Mouse (Mus musculus): ENCODE measurements at regions not wholly inside any gene's neighbourhood (a gene's known extent, or its start where the extent isn't known, plus 50 kb on each side); places are given as distances from the start of the nearest gene placed in this dataset.

GRCm38 (mm10) chr13:53919851-53920381, 135.6 kb downstream of the Drd1 start:
- no peaks in the 10 kb centered on the region for H3K36me3 ChIP-seq (ENCODE audit: control insufficient read depth, insufficient read depth)
- TF ChIP-seq POLR2AphosphoS2 (IDR thresholded peaks at IDR 0.05; ENCODE audit: insufficient read length, low read depth) (no peak), REST (IDR thresholded peaks at IDR 0.05; ENCODE audit: insufficient read depth, insufficient read length) (no peak), MAX (IDR thresholded peaks at IDR 0.05; ENCODE audit: low read depth) (no peak), SRF (IDR thresholded peaks at IDR 0.05; ENCODE audit: control insufficient read depth, insufficient read length, low read depth) (no peak), E2F4 (IDR thresholded peaks at IDR 0.05; ENCODE audit: insufficient read depth) (no peak), TCF12 (IDR thresholded peaks at IDR 0.05; ENCODE audit: insufficient read depth, poor library complexity, severe bottlenecking) (no peak)
- no peak overlapping the region for H3K4me2 ChIP-seq (ENCODE audit: low read depth)
- no peaks in the 10 kb centered on the region for H3K79me2 ChIP-seq (ENCODE audit: control insufficient read depth, insufficient read depth)
- no peaks in the 10 kb centered on the region for H3K27me3 ChIP-seq (ENCODE audit: control insufficient read depth, insufficient read depth, insufficient read length)
- H3K4me3 ChIP-seq, result no peak overlapping the region
- H3ac ChIP-seq (ENCODE audit: control insufficient read depth, insufficient read length), result no peak overlapping the region

DNA sequence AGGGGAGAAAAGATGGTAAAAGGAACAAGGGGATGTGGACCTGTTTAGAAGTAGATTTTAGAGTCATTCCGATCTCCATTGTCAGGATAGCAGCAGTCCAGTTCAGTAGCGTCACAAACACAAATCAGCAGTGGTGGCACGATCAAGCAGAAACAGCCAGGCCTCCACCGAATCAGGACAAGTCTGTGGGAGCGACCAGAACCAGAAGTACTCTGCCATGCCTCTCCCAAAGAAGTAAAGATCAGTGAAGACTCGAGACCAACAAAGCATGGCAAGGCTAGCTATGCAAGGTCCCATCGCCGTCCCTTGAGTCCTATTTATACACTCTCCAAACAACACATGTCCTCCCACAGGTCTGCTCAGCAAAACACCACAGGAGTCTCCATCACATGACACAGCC, 140.0 kb downstream of the Drd1 start:
- Histone ChIP-seq H3K27me3 (ENCODE audit: control insufficient read depth, insufficient read depth, insufficient read length) (no peaks in the 10 kb centered on the region), H3K36me3 (ENCODE audit: control insufficient read depth, insufficient read depth) (no peaks in the 10 kb centered on the region), H3K4me3 (no peak overlapping the region), H3K79me2 (ENCODE audit: control insufficient read depth, insufficient read depth) (no peaks in the 10 kb centered on the region), H3ac (ENCODE audit: control insufficient read depth, insufficient read length) (no peak overlapping the region), H3K4me2 (ENCODE audit: low read depth) (no peak overlapping the region)
- no peak for TF ChIP-seq CEBPB (IDR thresholded peaks at IDR 0.05; ENCODE audit: insufficient read depth, poor library complexity, severe bottlenecking)
- TF ChIP-seq SRF (IDR thresholded peaks at IDR 0.05; ENCODE audit: control insufficient read depth, insufficient read length, low read depth), result no peak

GRCm38 (mm10) chr13:53914434-53914833, 141.1 kb downstream of the Drd1 start:
- no peak overlapping the region for H3K4me2 ChIP-seq (ENCODE audit: low read depth)
- H3K4me3 ChIP-seq, result no peak overlapping the region
- no peaks in the 10 kb centered on the region for H3K79me2 ChIP-seq (ENCODE audit: control insufficient read depth, insufficient read depth)

GRCm38 (mm10) chr13:53913501-53913900, 142.0 kb downstream of the Drd1 start:
- H3K36me3 ChIP-seq (ENCODE audit: control insufficient read depth, insufficient read depth), result no peaks in the 10 kb centered on the region
- TF ChIP-seq POLR2A (IDR thresholded peaks at IDR 0.05; ENCODE audit: insufficient read length, low read depth) (no peak), MAX (IDR thresholded peaks at IDR 0.05; ENCODE audit: low read depth) (no peak), MYOD1 (IDR thresholded peaks at IDR 0.05; ENCODE audit: control insufficient read depth in 1 of 3, insufficient read length in 2 of 3, low read depth in 2 of 3) (no peak), REST (IDR thresholded peaks at IDR 0.05; ENCODE audit: insufficient read depth, insufficient read length) (no peak), CEBPB (IDR thresholded peaks at IDR 0.05; ENCODE audit: insufficient read depth, poor library complexity, severe bottlenecking) (no peak), SRF (IDR thresholded peaks at IDR 0.05; ENCODE audit: control insufficient read depth, insufficient read length, low read depth) (no peak), TCF12 (IDR thresholded peaks at IDR 0.05; ENCODE audit: insufficient read depth, poor library complexity, severe bottlenecking) (no peak), MYOG (IDR thresholded peaks at IDR 0.05; ENCODE audit: control insufficient read depth in 1 of 3, insufficient read depth in 1 of 3, insufficient read length in 2 of 3, low read depth in 2 of 3) (no peak), USF1 (IDR thresholded peaks at IDR 0.05; ENCODE audit: low read depth) (no peak), TCF3 (IDR thresholded peaks at IDR 0.05; ENCODE audit: insufficient read length, low read depth) (no peak), POLR2AphosphoS2 (IDR thresholded peaks at IDR 0.05; ENCODE audit: insufficient read length, low read depth) (no peak), E2F4 (IDR thresholded peaks at IDR 0.05; ENCODE audit: insufficient read depth) (no peak)
- no peak overlapping the region for H3K4me2 ChIP-seq (ENCODE audit: low read depth)
- H3K4me3 ChIP-seq, result no peak overlapping the region
- no peak overlapping the region for H3ac ChIP-seq (ENCODE audit: control insufficient read depth, insufficient read length)
- no peaks in the 10 kb centered on the region for H3K27me3 ChIP-seq (ENCODE audit: control insufficient read depth, insufficient read depth, insufficient read length)
- H3K79me2 ChIP-seq (ENCODE audit: control insufficient read depth, insufficient read depth), result no peaks in the 10 kb centered on the region

More at GRCm38 (mm10) chr13:53914434-53914833, 141.1 kb downstream of the Drd1 start:
- no peak for TF ChIP-seq USF1 (IDR thresholded peaks at IDR 0.05; ENCODE audit: low read depth)
- no peak for TF ChIP-seq SRF (IDR thresholded peaks at IDR 0.05; ENCODE audit: control insufficient read depth, insufficient read length, low read depth)
- TF ChIP-seq TCF12 (IDR thresholded peaks at IDR 0.05; ENCODE audit: insufficient read depth, poor library complexity, severe bottlenecking), result no peak
- no peak for TF ChIP-seq MYOD1 (IDR thresholded peaks at IDR 0.05; ENCODE audit: control insufficient read depth in 1 of 3, insufficient read length in 2 of 3, low read depth in 2 of 3)
- no peak for TF ChIP-seq MYOG (IDR thresholded peaks at IDR 0.05; ENCODE audit: control insufficient read depth in 1 of 3, insufficient read depth in 1 of 3, insufficient read length in 2 of 3, low read depth in 2 of 3)
- no peak for TF ChIP-seq TCF3 (IDR thresholded peaks at IDR 0.05; ENCODE audit: insufficient read length, low read depth)
- TF ChIP-seq REST (IDR thresholded peaks at IDR 0.05; ENCODE audit: insufficient read depth, insufficient read length), result no peak
- no peak for TF ChIP-seq POLR2AphosphoS2 (IDR thresholded peaks at IDR 0.05; ENCODE audit: insufficient read length, low read depth)
- no peak for TF ChIP-seq MAX (IDR thresholded peaks at IDR 0.05; ENCODE audit: low read depth)
- no peak for TF ChIP-seq CEBPB (IDR thresholded peaks at IDR 0.05; ENCODE audit: insufficient read depth, poor library complexity, severe bottlenecking)
- no peak for TF ChIP-seq E2F4 (IDR thresholded peaks at IDR 0.05; ENCODE audit: insufficient read depth)
- no peak for TF ChIP-seq POLR2A (IDR thresholded peaks at IDR 0.05; ENCODE audit: insufficient read length, low read depth)
- H3K27me3 ChIP-seq (ENCODE audit: control insufficient read depth, insufficient read depth, insufficient read length), result no peaks in the 10 kb centered on the region
- no peak overlapping the region for H3ac ChIP-seq (ENCODE audit: control insufficient read depth, insufficient read length)
- H3K36me3 ChIP-seq (ENCODE audit: control insufficient read depth, insufficient read depth), result no peaks in the 10 kb centered on the region

DNA sequence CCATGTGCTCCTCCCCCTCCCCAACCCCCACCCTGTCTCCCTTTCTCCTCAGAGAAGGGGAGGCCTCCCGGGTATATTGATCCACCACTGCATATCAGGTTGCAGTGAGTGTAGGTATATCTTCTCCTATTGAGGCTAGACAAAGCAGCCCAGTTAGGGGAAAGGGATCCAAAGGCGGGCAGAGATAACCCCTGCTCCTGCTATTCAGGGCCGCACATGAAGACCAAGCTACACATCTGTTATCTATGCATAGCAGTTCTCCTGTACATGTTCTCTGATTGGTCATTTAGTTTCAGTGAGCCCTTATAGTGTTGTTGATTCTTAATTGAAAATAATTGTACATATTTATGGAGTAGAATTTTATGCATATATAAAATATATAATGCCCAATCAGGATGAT, 143.7 kb downstream of the Drd1 start:
- Histone ChIP-seq H3K27me3 (ENCODE audit: control insufficient read depth, insufficient read depth, insufficient read length) (no peaks in the 10 kb centered on the region), H3K79me2 (ENCODE audit: control insufficient read depth, insufficient read depth) (no peaks in the 10 kb centered on the region), H3K4me2 (ENCODE audit: low read depth) (no peak overlapping the region), H3ac (ENCODE audit: control insufficient read depth, insufficient read length) (no peak overlapping the region), H3K36me3 (ENCODE audit: control insufficient read depth, insufficient read depth) (no peaks in the 10 kb centered on the region), H3K4me3 (no peak overlapping the region)
- TF ChIP-seq REST (IDR thresholded peaks at IDR 0.05; ENCODE audit: insufficient read depth, insufficient read length) (no peak), CEBPB (IDR thresholded peaks at IDR 0.05; ENCODE audit: insufficient read depth, poor library complexity, severe bottlenecking) (no peak), MYOD1 (IDR thresholded peaks at IDR 0.05; ENCODE audit: control insufficient read depth in 1 of 3, insufficient read length in 2 of 3, low read depth in 2 of 3) (no peak), POLR2A (IDR thresholded peaks at IDR 0.05; ENCODE audit: insufficient read length, low read depth) (no peak), TCF12 (IDR thresholded peaks at IDR 0.05; ENCODE audit: insufficient read depth, poor library complexity, severe bottlenecking) (no peak), POLR2AphosphoS2 (IDR thresholded peaks at IDR 0.05; ENCODE audit: insufficient read length, low read depth) (no peak), E2F4 (IDR thresholded peaks at IDR 0.05; ENCODE audit: insufficient read depth) (no peak), SRF (IDR thresholded peaks at IDR 0.05; ENCODE audit: control insufficient read depth, insufficient read length, low read depth) (no peak), MAX (IDR thresholded peaks at IDR 0.05; ENCODE audit: low read depth) (no peak), MYOG (IDR thresholded peaks at IDR 0.05; ENCODE audit: control insufficient read depth in 1 of 3, insufficient read depth in 1 of 3, insufficient read length in 2 of 3, low read depth in 2 of 3) (no peak)

Measured in myocyte (in vitro differentiated cells).